Mouse (Mus musculus) embryonic stem cell, embryonic (primary cell): Measurements from ENCODE around the gene Slc9a3r1.

Experiments
- CTCF ChIA-PET, 4 experiments: fragments of 300-600 bp in 2 of 4; fragments of 350-600 bp in 2 of 4; sonication (Branson Sonifier 250); formaldehyde crosslinking; loops; one replicate each; lab custom pipeline; 2022; ENCODE audit warnings: inconsistent platforms in 2 of 4; lab: Charles Lee
- POLR2A ChIA-PET, 4 experiments: fragments of 300-600 bp in 2 of 4; fragments of 350-600 bp in 2 of 4; sonication (Branson Sonifier 250); formaldehyde crosslinking; loops; one replicate each; lab custom pipeline; 2022; ENCODE audit warnings: antibody characterized with exemption in 4 of 4, inconsistent platforms in 1 of 4; lab: Charles Lee

Gene Slc9a3r1

GRCm38 (mm10) chr11:115162832-115163480, at the start of gene Slc9a3r1:
Gene Slc9a3r1 (plus strand): TSS chr11:115163341.
- ChIA-PET CTCF (interaction anchor here (0.5 to 6.2 kb wide), 58 partner anchors 9 to 651 kb away, joined by 3 to 51 read pairs (median 4); partner anchors contain the start of genes Fdxr (in 2 of the 4), Grin2c (in 2 of the 4), Caskin2 (in 1 of the 4) and Fads6 (in 1 of the 4)), POLR2A (interaction anchor here (0.6 to 5.2 kb wide), 82 partner anchors 9 to 676 kb away, joined by 3 to 67 read pairs (median 4); partner anchors contain the start of genes Fdxr (in 4 of the 4), Nat9 (in 3 of the 4), Tmem104 (in 3 of the 4) and Grin2c (in 2 of the 4))

GRCm38 (mm10) chr11:115119409-115119808, 43.7 kb upstream of the Slc9a3r1 start:
- ChIA-PET CTCF (interaction anchor here in 2 of 4 experiments (0.6 to 0.7 kb wide), 2 partner anchors 109 to 203 kb away, joined by 3 to 8 read pairs; no protein-coding TSS in a partner anchor), POLR2A (interaction anchor here in 2 of 4 experiments (0.6 to 1.1 kb wide), 4 partner anchors 15 to 252 kb away, joined by 3 to 4 read pairs (median 4); partner anchors contain the start of gene Rab37 (in 1 of the 2))

GRCm38 (mm10) chr11:115128483-115128882, 34.7 kb upstream of the Slc9a3r1 start:
- POLR2A ChIA-PET = no interaction called here
- CTCF ChIA-PET = interaction anchor here in 2 of 4 experiments (0.5 to 1.1 kb wide), 2 partner anchors 45 to 318 kb away, joined by 3 read pairs; no protein-coding TSS in a partner anchor

- ChIA-PET CTCF (interaction anchor here (0.6 to 1.4 kb wide), 9 partner anchors 24 to 1261 kb away, joined by 3 to 17 read pairs (median 3); partner anchors contain the start of gene Cdr2l (in 1 of the 4)), POLR2A (interaction anchor here (0.7 to 1.4 kb wide), 5 partner anchors 8 to 27 kb away, joined by 3 to 5 read pairs (median 4); no protein-coding TSS in a partner anchor)
Measured at GRCm38 (mm10) chr11:115129508-115130126, 33.5 kb upstream of the Slc9a3r1 start.

- POLR2A ChIA-PET = interaction anchor here in 1 of 4 experiments (0.5 to 0.7 kb wide), 2 partner anchors 24 to 1406 kb away, joined by 3 read pairs; no protein-coding TSS in a partner anchor
Measured at GRCm38 (mm10) chr11:115131768-115132381, 31.3 kb upstream of the Slc9a3r1 start.

GRCm38 (mm10) chr11:115133800-115134199, 29.3 kb upstream of the Slc9a3r1 start, which contains the start of gene Cd300lf:
Gene Cd300lf (minus strand): TSS chr11:115133992.
- CTCF ChIA-PET = interaction anchor here in 1 of 4 experiments (1.2 kb wide), 1 partner anchor 21 kb away, joined by 4 read pairs; no protein-coding TSS in a partner anchor
- POLR2A ChIA-PET = interaction anchor here in 1 of 4 experiments (1.4 kb wide), 1 partner anchor 18 kb away, joined by 5 read pairs; no protein-coding TSS in a partner anchor

More at GRCm38 (mm10) chr11:115131768-115132381, 31.3 kb upstream of the Slc9a3r1 start:
- CTCF ChIA-PET = no interaction called here

- CTCF ChIA-PET = interaction anchor here in 2 of 4 experiments (0.5 to 1.3 kb wide), 4 partner anchors 15 to 393 kb away, joined by 3 to 5 read pairs (median 4); no protein-coding TSS in a partner anchor
- POLR2A ChIA-PET = interaction anchor here in 2 of 4 experiments (0.6 to 1.4 kb wide), 4 partner anchors 9 to 1247 kb away, joined by 3 to 4 read pairs (median 3); no protein-coding TSS in a partner anchor
Measured at GRCm38 (mm10) chr11:115138597-115139262, 24.4 kb upstream of the Slc9a3r1 start.

- ChIA-PET CTCF (interaction anchor here in 1 of 4 experiments (1.6 kb wide), 1 partner anchor 12 kb away, joined by 7 read pairs; no protein-coding TSS in a partner anchor), POLR2A (interaction anchor here in 2 of 4 experiments (1.0 to 1.4 kb wide), 3 partner anchors 22 to 39 kb away, joined by 3 to 4 read pairs (median 3); no protein-coding TSS in a partner anchor)
Measured at GRCm38 (mm10) chr11:115141970-115142369, 21.2 kb upstream of the Slc9a3r1 start.

- POLR2A ChIA-PET = no interaction called here
- CTCF ChIA-PET = no interaction called here
Measured at GRCm38 (mm10) chr11:115147813-115148212, 15.3 kb upstream of the Slc9a3r1 start.

GRCm38 (mm10) chr11:115150741-115151254, 12.3 kb upstream of the Slc9a3r1 start:
- ChIA-PET POLR2A (interaction anchor here in 3 of 4 experiments (0.6 to 1.8 kb wide), 6 partner anchors 11 to 59 kb away, joined by 3 to 14 read pairs (median 4); partner anchors contain the start of genes Rab37 (in 1 of the 3) and Slc9a3r1 (in 1 of the 3)), CTCF (interaction anchor here in 2 of 4 experiments (1.5 to 6.6 kb wide), 5 partner anchors 59 to 74 kb away, joined by 4 to 174 read pairs (median 72); partner anchors contain the start of gene Rab37 (in 2 of the 2))

GRCm38 (mm10) chr11:115151755-115152429, 11.2 kb upstream of the Slc9a3r1 start:
- CTCF ChIA-PET = interaction anchor here (0.7 to 6.6 kb wide), 22 partner anchors 9 to 407 kb away, joined by 3 to 174 read pairs (median 4); partner anchors contain the start of genes Rab37 (in 3 of the 4), Fdxr (in 1 of the 4) and Slc9a3r1 (in 1 of the 4)
- POLR2A ChIA-PET = interaction anchor here in 3 of 4 experiments (0.6 to 4.3 kb wide), 24 partner anchors 11 to 165 kb away, joined by 3 to 42 read pairs (median 4); partner anchors contain the start of genes Slc9a3r1 (in 3 of the 3), Fdxr (in 2 of the 3), Rab37 (in 2 of the 3) and Cd300lf (in 1 of the 3)

- ChIA-PET CTCF (interaction anchor here (0.6 to 6.6 kb wide), 67 partner anchors 8 to 561 kb away, joined by 3 to 174 read pairs (median 4); partner anchors contain the start of genes Fdxr (in 3 of the 4), Rab37 (in 3 of the 4), Slc9a3r1 (in 3 of the 4) and Cdr2l (in 1 of the 4)), POLR2A (interaction anchor here (0.6 to 4.3 kb wide), 43 partner anchors 10 to 1467 kb away, joined by 3 to 42 read pairs (median 4); partner anchors contain the start of genes Fdxr (in 3 of the 4), Rab37 (in 3 of the 4), Slc9a3r1 (in 3 of the 4) and Fads6 (in 1 of the 4))
Measured at GRCm38 (mm10) chr11:115153088-115153487, 10.1 kb upstream of the Slc9a3r1 start.

GRCm38 (mm10) chr11:115153699-115154292, 9.3 kb upstream of the Slc9a3r1 start:
- CTCF ChIA-PET = interaction anchor here (0.5 to 6.6 kb wide), 66 partner anchors 8 to 560 kb away, joined by 3 to 174 read pairs (median 4); partner anchors contain the start of genes Fdxr (in 3 of the 4), Rab37 (in 3 of the 4), Slc9a3r1 (in 3 of the 4) and Btbd17 (in 1 of the 4)
- POLR2A ChIA-PET = interaction anchor here (0.5 to 4.3 kb wide), 48 partner anchors 9 to 410 kb away, joined by 3 to 42 read pairs (median 4); partner anchors contain the start of genes Fdxr (in 3 of the 4), Rab37 (in 3 of the 4), Slc9a3r1 (in 3 of the 4) and Fads6 (in 1 of the 4)

- ChIA-PET POLR2A (interaction anchor here in 3 of 4 experiments (0.6 to 4.3 kb wide), 16 partner anchors 8 to 701 kb away, joined by 3 to 42 read pairs (median 10); partner anchors contain the start of genes Slc9a3r1 (in 2 of the 3), Fdxr (in 1 of the 3), Nat9 (in 1 of the 3) and Rab37 (in 1 of the 3)), CTCF (interaction anchor here (0.6 to 6.6 kb wide), 13 partner anchors 8 to 492 kb away, joined by 3 to 174 read pairs (median 4); partner anchors contain the start of genes Rab37 (in 2 of the 4), Cd300lf (in 1 of the 4) and Slc9a3r1 (in 1 of the 4))
Measured at GRCm38 (mm10) chr11:115155053-115155634, 8.0 kb upstream of the Slc9a3r1 start.
